Mouse (Mus musculus): ENCODE data around the gene Lmtk2. TPM values are rescaled to one million over a fixed set of nuclear protein-coding genes. Genes with fewer than 3 reads are reported as not detected.

Lmtk2 gene
- polyA plus RNA-seq, 1 experiment from 2014 or later = 5.5 TPM

DNA sequence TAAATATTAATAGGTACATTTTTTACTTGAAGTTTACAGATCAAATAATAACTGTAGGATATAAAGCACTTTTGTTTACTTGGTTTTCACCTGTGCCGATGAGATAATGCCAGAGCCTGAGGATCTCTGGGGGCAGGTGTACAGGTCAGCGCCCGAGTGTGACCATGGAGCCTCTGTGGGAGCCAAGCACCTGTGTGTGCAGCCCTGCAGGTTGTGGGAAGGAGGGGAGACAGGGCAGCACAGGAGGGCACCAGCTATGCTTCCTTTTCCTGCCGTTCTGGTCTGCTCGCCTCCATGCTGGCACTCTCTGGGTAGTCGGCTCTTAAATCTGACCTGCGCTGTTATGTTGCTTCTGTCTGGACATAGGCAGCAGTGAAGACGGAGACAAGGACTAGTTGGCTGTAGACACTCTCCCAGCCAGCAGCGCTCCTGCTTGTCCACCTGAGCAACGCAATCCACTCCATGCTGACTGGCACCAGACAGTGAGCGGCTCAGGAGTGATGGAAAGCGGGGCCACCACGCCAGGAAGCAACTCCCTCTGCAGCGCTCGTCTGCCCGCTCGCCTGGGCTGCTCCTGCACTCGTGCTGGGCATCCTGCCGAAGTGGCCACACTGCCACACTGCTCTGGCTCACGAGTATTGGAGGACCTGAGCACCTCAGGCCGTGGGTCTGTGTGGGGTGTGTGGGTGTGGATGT is 84.3 kb downstream of the Lmtk2 start:
- H3K27ac ChIP-seq = no peak overlapping the region
- peaks cover 75% of the 10 kb centered on the region for H3K36me3 ChIP-seq (replicated peaks)

DNA sequence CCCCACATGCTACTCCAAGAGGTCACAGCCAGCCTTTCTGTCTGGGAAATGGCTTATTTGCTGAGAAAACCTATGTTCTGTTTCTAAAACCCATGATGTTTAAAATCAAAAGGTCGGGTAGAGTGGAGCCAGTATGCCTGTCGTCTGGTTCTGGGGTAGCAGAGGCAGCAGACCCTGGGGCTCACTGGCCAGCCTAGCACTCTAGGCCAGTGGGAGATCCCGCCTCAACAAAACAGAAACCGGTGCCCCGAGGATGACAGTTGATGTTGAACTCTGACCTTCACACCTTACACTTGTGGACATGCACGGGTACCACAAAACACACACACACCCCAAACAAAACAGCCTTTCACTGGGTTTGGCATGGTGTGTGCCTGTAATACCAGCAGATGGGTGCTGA is 88.2 kb downstream of the Lmtk2 start:
- no peak overlapping the region for H3K27ac ChIP-seq
- peaks cover 43% of the 10 kb centered on the region for H3K36me3 ChIP-seq (replicated peaks)
- peaks cover 25% of the 10 kb centered on the region for H3K4me1 ChIP-seq
- no peak for DNase-seq (ENCODE audit: extremely low spot score, low spot score)
- no peaks in the 10 kb centered on the region for H3K9me3 ChIP-seq
- no peak overlapping the region for H3K4me3 ChIP-seq
- 85% methylated on average over 6 of the region's 6 CpGs for WGBS
- peaks cover 7% of the 10 kb centered on the region; the same call in 1 of the 2 replicates for H3K27me3 ChIP-seq (ENCODE audit: poor library complexity, severe bottlenecking)

More for the DNA sequence above, 84.3 kb downstream of the Lmtk2 start:
- Histone ChIP-seq H3K4me3 (no peak overlapping the region), H3K27me3 (ENCODE audit: poor library complexity, severe bottlenecking) (peaks cover 3% of the 10 kb centered on the region; the same call in 1 of the 2 replicates), H3K4me1 (peaks cover 3% of the 10 kb centered on the region), H3K9me3 (no peaks in the 10 kb centered on the region)
- 94% methylated on average over 21 of the region's 21 CpGs for WGBS
- DNase-seq (ENCODE audit: extremely low spot score, low spot score) = no peak

GRCm38 (mm10) chr5:144189327-144189726 is 89.1 kb downstream of the Lmtk2 start:
- Histone ChIP-seq H3K27me3 (ENCODE audit: poor library complexity, severe bottlenecking) (peaks cover 7% of the 10 kb centered on the region; the same call in 1 of the 2 replicates), H3K27ac (no peak overlapping the region), H3K4me1 (peaks cover 25% of the 10 kb centered on the region), H3K4me3 (no peak overlapping the region), H3K36me3 (replicated peaks) (peaks cover 34% of the 10 kb centered on the region), H3K9me3 (no peaks in the 10 kb centered on the region)
- 86% methylated on average over 7 of the region's 7 CpGs for WGBS
- no peak for DNase-seq (ENCODE audit: extremely low spot score, low spot score)

- 4% methylated on average over 25 of the region's 26 CpGs for WGBS
- Histone ChIP-seq H3K9me3 (no peaks in the 10 kb centered on the region), H3K27me3 (ENCODE audit: poor library complexity, severe bottlenecking) (peaks cover 7% of the 10 kb centered on the region; the same call in 1 of the 2 replicates), H3K27ac (peak within 1 kb of the TSS; percentile 46; the same call in 1 of the 2 replicates), H3K4me1 (peaks cover 25% of the 10 kb centered on the region), H3K4me3 (peak within 1 kb of the TSS; percentile 47), H3K36me3 (replicated peaks) (peaks cover 27% of the 10 kb centered on the region)
- DNase-seq (ENCODE audit: extremely low spot score, low spot score) = peak; percentile 41
These were observed 89.8 kb downstream of the Lmtk2 start, which contains the start of gene Bhlha15 for GRCm38 (mm10) chr5:144189950-144190583. TSS of gene Bhlha15 (plus strand) at chr5:144190286.

DNA sequence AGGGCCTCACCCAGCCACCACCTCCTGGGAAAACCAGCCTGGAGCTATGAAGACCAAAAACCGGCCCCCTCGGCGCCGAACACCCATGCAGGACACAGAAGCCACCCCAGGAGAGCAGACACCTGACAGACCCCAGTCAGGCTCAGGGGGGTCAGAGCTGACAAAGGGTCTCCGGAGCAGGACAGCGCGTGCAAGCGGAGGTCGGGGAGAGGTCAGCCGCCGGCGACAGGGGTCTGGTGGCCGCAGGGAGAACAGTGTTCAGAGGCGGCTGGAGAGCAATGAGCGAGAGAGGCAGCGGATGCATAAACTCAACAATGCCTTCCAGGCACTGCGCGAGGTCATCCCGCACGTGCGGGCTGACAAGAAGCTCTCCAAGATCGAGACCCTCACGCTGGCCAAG is 90.8 kb downstream of the Lmtk2 start:
- no peak for DNase-seq (ENCODE audit: extremely low spot score, low spot score)
- Histone ChIP-seq H3K4me3 (no peak overlapping the region), H3K4me1 (peaks cover 29% of the 10 kb centered on the region), H3K27me3 (ENCODE audit: poor library complexity, severe bottlenecking) (peaks cover 7% of the 10 kb centered on the region; the same call in 1 of the 2 replicates), H3K9me3 (no peaks in the 10 kb centered on the region), H3K27ac (0 out of 2 replicates have a peak overlapping the region, but pooled peaks have one; percentile 46), H3K36me3 (replicated peaks) (peaks cover 17% of the 10 kb centered on the region)
- 51% methylated on average over 23 of the region's 23 CpGs for WGBS

GRCm38 (mm10) chr5:144192673-144193072 is 92.4 kb downstream of the Lmtk2 start:
- Histone ChIP-seq H3K4me3 (no peak overlapping the region), H3K27ac (no peak overlapping the region), H3K27me3 (ENCODE audit: poor library complexity, severe bottlenecking) (peaks cover 7% of the 10 kb centered on the region; the same call in 1 of the 2 replicates), H3K4me1 (peaks cover 37% of the 10 kb centered on the region), H3K36me3 (replicated peaks) (0 out of 2 replicates have a peak, but pooled peaks cover 8% of the 10 kb centered on the region), H3K9me3 (no peaks in the 10 kb centered on the region)
- WGBS = 86% methylated on average over 6 of the region's 6 CpGs
- no peak for DNase-seq (ENCODE audit: extremely low spot score, low spot score)

DNA sequence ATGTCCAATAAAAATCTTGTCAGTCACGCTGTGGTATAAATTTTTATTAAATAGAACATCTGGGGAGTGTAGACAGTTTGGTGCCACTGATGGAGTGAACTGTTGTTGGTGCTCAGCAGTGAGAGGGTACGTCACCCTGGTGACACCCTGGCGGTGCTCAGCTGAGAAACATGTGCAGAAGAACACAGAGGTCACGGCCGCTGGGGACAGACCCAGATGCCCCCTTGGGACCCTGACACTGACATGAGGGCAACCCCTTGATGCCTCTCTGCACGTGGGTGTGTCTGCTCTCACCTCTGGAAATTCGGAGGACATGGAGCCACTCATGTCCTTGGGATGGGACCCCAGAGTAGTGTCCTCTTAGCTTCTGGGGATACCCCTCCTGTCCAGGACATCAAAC is 94.2 kb downstream of the Lmtk2 start:
- DNase-seq (ENCODE audit: extremely low spot score, low spot score) = no peak
- 89% methylated on average over 7 of the region's 7 CpGs for WGBS
- peaks cover 10% of the 10 kb centered on the region; the same call in 1 of the 2 replicates for H3K36me3 ChIP-seq (replicated peaks)
- no peak overlapping the region for H3K27ac ChIP-seq
- H3K4me3 ChIP-seq = no peak overlapping the region
- H3K4me1 ChIP-seq = peaks cover 35% of the 10 kb centered on the region
- 0 out of 2 replicates have a peak, but pooled peaks cover 4% of the 10 kb centered on the region for H3K27me3 ChIP-seq (ENCODE audit: poor library complexity, severe bottlenecking)
- H3K9me3 ChIP-seq = no peaks in the 10 kb centered on the region

DNA sequence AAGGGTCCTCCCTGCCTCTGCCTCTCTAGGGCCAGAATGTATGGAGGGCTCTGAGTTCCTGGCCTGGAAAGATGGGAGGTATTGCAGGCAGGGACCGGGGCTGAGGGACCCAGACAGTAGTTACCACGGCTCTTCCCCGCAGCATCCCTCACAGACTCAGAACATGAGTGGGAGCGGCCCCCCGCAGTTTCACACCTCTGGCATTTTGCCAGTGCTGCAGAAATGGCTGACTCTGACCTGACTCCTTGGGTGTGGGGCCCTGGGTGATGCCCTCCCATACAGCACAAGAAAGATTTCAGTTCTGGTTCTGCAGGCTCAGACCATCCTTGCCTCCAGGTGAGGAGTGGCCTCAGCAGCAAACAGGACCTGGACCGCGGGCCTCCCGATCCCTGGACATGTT is 95.3 kb downstream of the Lmtk2 start:
- no peaks in the 10 kb centered on the region for H3K9me3 ChIP-seq
- 87% methylated on average over 8 of the region's 8 CpGs for WGBS
- H3K36me3 ChIP-seq (replicated peaks) = peaks cover 12% of the 10 kb centered on the region
- H3K4me1 ChIP-seq = peaks cover 24% of the 10 kb centered on the region
- H3K27ac ChIP-seq = no peak overlapping the region
- DNase-seq (ENCODE audit: extremely low spot score, low spot score) = no peak
- 0 out of 2 replicates have a peak, but pooled peaks cover 1% of the 10 kb centered on the region for H3K27me3 ChIP-seq (ENCODE audit: poor library complexity, severe bottlenecking)
- H3K4me3 ChIP-seq = no peak overlapping the region

DNA sequence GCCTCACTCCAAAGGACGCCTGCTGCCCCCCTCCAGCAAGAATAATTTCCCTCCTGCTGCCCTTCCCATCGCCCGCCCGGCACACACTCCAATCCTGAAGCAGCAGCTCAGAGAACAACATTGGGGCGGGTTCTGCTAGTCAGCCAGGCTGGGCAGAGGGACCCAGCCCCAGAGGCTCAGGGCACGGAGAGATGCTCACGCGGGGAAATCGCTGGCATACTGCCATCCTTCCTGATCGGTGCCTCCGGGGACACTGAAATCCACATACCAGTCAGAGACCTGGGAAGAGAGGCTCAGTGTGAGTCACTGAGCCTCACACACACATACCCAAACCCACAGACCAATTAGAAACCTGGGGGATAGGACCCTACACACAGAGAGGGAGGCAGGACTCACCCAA is 100.4 kb downstream of the Lmtk2 start:
- peaks cover 17% of the 10 kb centered on the region for H3K4me1 ChIP-seq
- 92% methylated on average over 11 of the region's 11 CpGs for WGBS
- no peak overlapping the region for H3K27ac ChIP-seq
- peaks cover 8% of the 10 kb centered on the region for H3K9me3 ChIP-seq
- no peaks in the 10 kb centered on the region for H3K27me3 ChIP-seq (ENCODE audit: poor library complexity, severe bottlenecking)
- DNase-seq (ENCODE audit: extremely low spot score, low spot score) = no peak
- peaks cover 42% of the 10 kb centered on the region for H3K36me3 ChIP-seq (replicated peaks)
- no peak overlapping the region for H3K4me3 ChIP-seq

- H3K4me3 ChIP-seq = no peak overlapping the region
- H3K27ac ChIP-seq = no peak overlapping the region
- H3K9me3 ChIP-seq = peaks cover 8% of the 10 kb centered on the region
- H3K36me3 ChIP-seq (replicated peaks) = peaks cover 53% of the 10 kb centered on the region
- H3K4me1 ChIP-seq = peaks cover 6% of the 10 kb centered on the region; the same call in 1 of the 2 replicates
- DNase-seq (ENCODE audit: extremely low spot score, low spot score) = no peak
- no peaks in the 10 kb centered on the region for H3K27me3 ChIP-seq (ENCODE audit: poor library complexity, severe bottlenecking)
- 94% methylated on average over 6 of the region's 6 CpGs for WGBS
These were observed 102.2 kb downstream of the Lmtk2 start for GRCm38 (mm10) chr5:144202430-144202829.

GRCm38 (mm10) chr5:144203398-144203959 is 103.2 kb downstream of the Lmtk2 start:
- Histone ChIP-seq H3K4me1 (peaks cover 6% of the 10 kb centered on the region; the same call in 1 of the 2 replicates), H3K27ac (no peak overlapping the region), H3K27me3 (ENCODE audit: poor library complexity, severe bottlenecking) (no peaks in the 10 kb centered on the region), H3K36me3 (replicated peaks) (peaks cover 54% of the 10 kb centered on the region), H3K9me3 (peaks cover 8% of the 10 kb centered on the region), H3K4me3 (no peak overlapping the region)
- WGBS = 90% methylated on average over 10 of the region's 10 CpGs
- no peak for DNase-seq (ENCODE audit: extremely low spot score, low spot score)

- Histone ChIP-seq H3K9me3 (peaks cover 8% of the 10 kb centered on the region), H3K4me1 (peaks cover 6% of the 10 kb centered on the region; the same call in 1 of the 2 replicates), H3K27me3 (ENCODE audit: poor library complexity, severe bottlenecking) (no peaks in the 10 kb centered on the region), H3K27ac (no peak overlapping the region), H3K36me3 (replicated peaks) (peaks cover 50% of the 10 kb centered on the region), H3K4me3 (no peak overlapping the region)
- no peak for DNase-seq (ENCODE audit: extremely low spot score, low spot score)
- 94% methylated on average over 12 of the region's 12 CpGs for WGBS
These were observed 104.1 kb downstream of the Lmtk2 start for GRCm38 (mm10) chr5:144204303-144204702.
